Mouse (Mus musculus) midbrain, embryonic 16.5 days (tissue): Measurements from ENCODE around the gene 1700008P02Rik. TPM values are rescaled to one million over a fixed set of nuclear protein-coding genes. Genes with fewer than 3 reads are reported as not detected.
"Not testable (repeated sequence)": the region's sequence is repeated elsewhere in the genome, so short reads cannot be mapped to it uniquely, and the experiment has no call there.

Experiments
- ATAC-seq: fragments of 200-750 bp; cut with Nextera tagmentation; 2 replicates; pipeline ENCODE4 v1.8.0; 2017; ENCODE audit warnings: moderate TSS enrichment
- H3K27ac ChIP-seq: fragments of 300-500 bp; sonication (generic); 2 replicates; pipeline ENCODE4 v1.5.1; 2014; ENCODE audit warnings: mild to moderate bottlenecking, low read length, mixed read lengths
- H3K27me3 ChIP-seq: fragments of 300-500 bp; sonication (generic); 2 replicates; pipeline ENCODE4 v1.6.1; 2014; ENCODE audit warnings: low read depth, low read length, mixed read lengths; ENCODE audit not compliant: control insufficient read depth, insufficient read depth
- H3K36me3 ChIP-seq: fragments of 300-500 bp; sonication (generic); 2 replicates; pipeline ENCODE4 v1.6.1; 2014; ENCODE audit warnings: mild to moderate bottlenecking, low read length, moderate library complexity, mixed read lengths; ENCODE audit not compliant: control insufficient read depth, insufficient read depth
- H3K4me1 ChIP-seq: fragments of 300-500 bp; sonication (generic); 2 replicates; pipeline ENCODE4 v1.6.1; 2014; ENCODE audit warnings: mild to moderate bottlenecking, low read length, mixed read lengths; ENCODE audit not compliant: control insufficient read depth, insufficient read depth
- H3K4me2 ChIP-seq: fragments of 300-500 bp; sonication (generic); 2 replicates; pipeline ENCODE4 v1.6.1; 2014; ENCODE audit warnings: mild to moderate bottlenecking, low read length, mixed read lengths
- H3K4me3 ChIP-seq: fragments of 300-500 bp; sonication (generic); 2 replicates; pipeline ENCODE4 v1.5.1; 2014; ENCODE audit warnings: low read depth, mild to moderate bottlenecking, low read length, moderate library complexity, mixed read lengths
- H3K9ac ChIP-seq: fragments of 300-500 bp; sonication (generic); 2 replicates; pipeline ENCODE4 v1.6.1; 2014; ENCODE audit warnings: low read depth, low read length, mixed read lengths
- H3K9me3 ChIP-seq: fragments of 300-500 bp; sonication (generic); replicated peaks from 2 replicates; pipeline ENCODE4 v1.6.1; 2014; ENCODE audit warnings: mild to moderate bottlenecking, low read length, mixed read lengths; ENCODE audit not compliant: control insufficient read depth, poor library complexity, severe bottlenecking
- WGBS: fragments of 180-500 bp; shearing (Covaris S2); extraction: QIAGEN DNeasy Blood & Tissue Kit; methylation state at CpG from one replicate; pipeline ENCODE4 v1.1.7; 2014; 5-methylcytosine and 5-hydroxymethylcytosine counted together
- polyA plus RNA-seq: library from polyadenylated mRNA; unstranded; fragments of >200 nt; fragmentation: Nextera tagmentation; extraction: Ambion mirVana; gene quantifications from 2 replicates; pipeline ENCODE4 v1.2.1, GENCODE M21; 2015

Gene 1700008P02Rik
- not detected in 2 replicates for polyA plus RNA-seq

GRCm38 (mm10) chr3:6620343-6620742 lies at the start of gene 1700008P02Rik:
Gene 1700008P02Rik, minus strand, starts transcription at chr3:6620443.
- no peaks in the 10 kb centered on the region for H3K36me3 ChIP-seq
- H3K4me2 ChIP-seq: no peak within 1 kb of the TSS
- no peaks in the 10 kb centered on the region for H3K9me3 ChIP-seq
- no peak for ATAC-seq
- no peak within 1 kb of the TSS for H3K4me3 ChIP-seq
- H3K27me3 ChIP-seq: no peaks in the 10 kb centered on the region
- H3K4me1 ChIP-seq: no peaks in the 10 kb centered on the region
- H3K9ac ChIP-seq: no peak within 1 kb of the TSS
- H3K27ac ChIP-seq: no peak within 1 kb of the TSS
- WGBS: 93% methylated on average over 7 of the region's 7 CpGs

GRCm38 (mm10) chr3:6649411-6649810 lies 29.2 kb upstream of the 1700008P02Rik start:
- no peaks in the 10 kb centered on the region for H3K9me3 ChIP-seq
- no peaks in the 10 kb centered on the region for H3K36me3 ChIP-seq
- H3K9ac ChIP-seq: no peak overlapping the region
- WGBS: 84% methylated on average over 2 of the region's 2 CpGs
- no peak for ATAC-seq
- no peak overlapping the region for H3K4me3 ChIP-seq
- no peak overlapping the region for H3K27ac ChIP-seq
- no peak overlapping the region for H3K4me2 ChIP-seq
- no peaks in the 10 kb centered on the region for H3K4me1 ChIP-seq
- H3K27me3 ChIP-seq: no peaks in the 10 kb centered on the region

GRCm38 (mm10) chr3:6638151-6638550 lies 17.9 kb upstream of the 1700008P02Rik start:
- not testable (repeated sequence) for H3K4me3 ChIP-seq, ATAC-seq, H3K4me2 ChIP-seq, H3K4me1 ChIP-seq, H3K9ac ChIP-seq, H3K36me3 ChIP-seq, H3K9me3 ChIP-seq, H3K27me3 ChIP-seq, H3K27ac ChIP-seq

GRCm38 (mm10) chr3:6634256-6634655 lies 14.0 kb upstream of the 1700008P02Rik start:
- Histone ChIP-seq H3K27ac (no peak overlapping the region), H3K36me3 (no peaks in the 10 kb centered on the region), H3K27me3 (no peaks in the 10 kb centered on the region), H3K4me3 (no peak overlapping the region), H3K4me2 (no peak overlapping the region), H3K9me3 (no peaks in the 10 kb centered on the region), H3K4me1 (no peaks in the 10 kb centered on the region), H3K9ac (no peak overlapping the region)
- no peak for ATAC-seq

GRCm38 (mm10) chr3:6617881-6618280 lies 2.4 kb downstream of the 1700008P02Rik start:
- H3K27me3 ChIP-seq: no peaks in the 10 kb centered on the region
- no peaks in the 10 kb centered on the region for H3K36me3 ChIP-seq
- H3K9me3 ChIP-seq: no peaks in the 10 kb centered on the region
- ATAC-seq: no peak
- H3K4me3 ChIP-seq: no peak overlapping the region
- no peaks in the 10 kb centered on the region for H3K4me1 ChIP-seq
- H3K4me2 ChIP-seq: no peak overlapping the region
- H3K9ac ChIP-seq: no peak overlapping the region
- H3K27ac ChIP-seq: no peak overlapping the region
